Mouse (Mus musculus) liver, embryonic 15.5 days (tissue): ENCODE data around the gene Pou2f1. TPM values are rescaled to one million over a fixed set of nuclear protein-coding genes. Genes with fewer than 3 reads are reported as not detected.

Experiments used
- ATAC-seq: fragments of 200-750 bp; cut with Nextera tagmentation; 2 replicates; pipeline ENCODE4 v1.8.0; 2017; ENCODE audit warnings: moderate number of reproducible peaks, mild to moderate bottlenecking, moderate library complexity; ENCODE audit not compliant: insufficient read depth
- H3K27ac ChIP-seq: fragments of 300-500 bp; sonication (generic); replicated peaks from 2 replicates; pipeline ENCODE4 v1.5.1; 2015; ENCODE audit warnings: mild to moderate bottlenecking, inconsistent platforms
- H3K27me3 ChIP-seq: fragments of 300-500 bp; sonication (generic); 2 replicates; pipeline ENCODE4 v1.6.1; 2015; ENCODE audit warnings: mild to moderate bottlenecking, inconsistent platforms
- H3K36me3 ChIP-seq: fragments of 300-500 bp; sonication (generic); replicated peaks from 2 replicates; pipeline ENCODE4 v1.6.1; 2015; ENCODE audit warnings: moderate library complexity, mild to moderate bottlenecking, inconsistent platforms
- H3K4me1 ChIP-seq: fragments of 300-500 bp; sonication (generic); replicated peaks from 2 replicates; pipeline ENCODE4 v1.6.1; 2015; ENCODE audit warnings: inconsistent platforms
- H3K4me2 ChIP-seq: fragments of 300-500 bp; sonication (generic); 2 replicates; pipeline ENCODE4 v1.6.1; 2015; ENCODE audit warnings: moderate library complexity, mild to moderate bottlenecking, inconsistent platforms
- H3K4me3 ChIP-seq: fragments of 300-500 bp; sonication (generic); replicated peaks from 2 replicates; pipeline ENCODE4 v1.5.1; 2015; ENCODE audit warnings: mild to moderate bottlenecking, inconsistent platforms
- H3K9ac ChIP-seq: fragments of 300-500 bp; sonication (generic); 2 replicates; pipeline ENCODE4 v1.6.1; 2015; ENCODE audit warnings: moderate library complexity, mild to moderate bottlenecking, inconsistent platforms
- H3K9me3 ChIP-seq: fragments of 300-500 bp; sonication (generic); replicated peaks from 2 replicates; pipeline ENCODE4 v1.6.1; 2016; ENCODE audit warnings: inconsistent platforms
- WGBS: fragments of 180-500 bp; shearing (Covaris S2); methylation state at CpG from one replicate; pipeline ENCODE4 v1.1.7; 2015; ENCODE audit warnings: mixed read lengths; ENCODE audit not compliant: insufficient replicate concordance; 5-methylcytosine and 5-hydroxymethylcytosine counted together
- polyA plus RNA-seq: library from polyadenylated mRNA; unstranded; fragments of >200 nt; fragmentation: Nextera tagmentation; extraction: Ambion mirVana; gene quantifications from 2 replicates; pipeline ENCODE4 v1.2.1, GENCODE M21; 2015

The Pou2f1 gene
- polyA plus RNA-seq, 1 experiment from 2014 or later: 3.0 TPM

DNA sequence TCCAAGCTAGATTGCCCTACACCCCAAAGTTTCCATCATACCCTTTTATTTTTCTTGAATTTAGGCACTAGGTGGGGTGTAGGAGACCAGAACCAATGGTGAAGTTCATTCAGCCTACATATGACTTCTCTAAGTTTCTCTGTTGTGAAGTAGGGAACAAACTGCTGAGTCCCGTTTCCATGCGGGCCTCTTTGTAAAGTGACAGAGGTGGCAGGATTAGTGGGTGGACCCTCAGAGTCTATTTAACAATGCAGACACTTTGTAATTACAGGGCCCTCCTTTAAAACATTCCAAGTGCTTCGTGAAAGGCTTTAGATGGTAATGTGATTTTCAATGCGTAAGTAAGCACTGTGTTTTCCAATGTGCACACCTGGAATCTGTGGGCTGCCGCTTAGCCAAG, 32.6 kb upstream of the Pou2f1 start:
- H3K27ac ChIP-seq: no peak overlapping the region
- H3K9ac ChIP-seq: no peak overlapping the region
- H3K27me3 ChIP-seq: no peaks in the 10 kb centered on the region
- no peak overlapping the region for H3K4me3 ChIP-seq
- H3K9me3 ChIP-seq: no peaks in the 10 kb centered on the region
- H3K36me3 ChIP-seq: no peaks in the 10 kb centered on the region
- 67% methylated on average over 5 of the region's 5 CpGs for WGBS
- H3K4me2 ChIP-seq: no peak overlapping the region
- ATAC-seq: no peak
- H3K4me1 ChIP-seq: no peaks in the 10 kb centered on the region

DNA sequence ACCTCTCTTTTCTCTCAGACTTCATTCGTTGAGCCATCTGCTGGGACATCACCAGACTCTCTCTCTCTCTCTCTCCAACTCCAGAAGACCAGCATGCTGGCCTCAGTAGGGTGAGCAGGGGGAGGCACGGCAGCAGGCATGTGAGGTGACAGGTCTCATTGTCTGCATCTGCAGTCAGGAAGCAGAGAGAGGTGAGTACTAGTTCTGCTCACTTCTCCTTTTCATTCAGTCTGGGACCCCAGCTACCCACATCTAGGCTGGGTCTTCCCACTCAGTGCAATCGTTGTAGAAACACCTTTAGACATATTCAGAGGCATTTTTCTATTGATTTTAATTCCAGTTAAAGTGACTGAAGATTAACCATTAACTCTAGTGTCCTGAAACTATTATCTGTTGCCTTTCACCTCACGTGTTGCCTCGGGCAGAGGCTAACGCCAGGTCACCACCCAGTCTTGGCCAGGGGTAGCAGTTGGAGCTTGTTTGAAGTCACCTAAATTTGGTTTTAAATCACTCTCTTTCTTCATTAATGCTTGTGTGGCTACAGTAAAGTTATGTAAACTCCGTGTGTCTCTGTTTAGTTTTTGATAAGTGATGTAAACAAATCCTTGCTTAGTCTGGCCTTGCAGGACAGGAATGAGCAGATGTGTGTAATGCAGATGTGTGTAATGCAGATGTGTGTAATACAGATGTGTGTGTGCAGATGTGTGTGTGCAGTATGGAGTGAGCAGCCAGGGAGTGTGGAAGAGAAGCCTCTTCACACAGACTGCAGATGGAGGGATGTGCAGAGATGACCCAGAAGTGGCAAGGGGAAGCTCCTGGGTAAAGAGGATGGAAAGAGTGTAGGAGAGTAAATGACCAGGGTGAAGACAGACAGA, 29.4 kb upstream of the Pou2f1 start:
- Histone ChIP-seq H3K4me2 (no peak overlapping the region), H3K27me3 (no peaks in the 10 kb centered on the region), H3K27ac (no peak overlapping the region), H3K4me3 (no peak overlapping the region), H3K9ac (no peak overlapping the region), H3K9me3 (no peaks in the 10 kb centered on the region), H3K36me3 (no peaks in the 10 kb centered on the region), H3K4me1 (no peaks in the 10 kb centered on the region)
- WGBS: 36% methylated on average over 7 of the region's 7 CpGs
- ATAC-seq: no peak

DNA sequence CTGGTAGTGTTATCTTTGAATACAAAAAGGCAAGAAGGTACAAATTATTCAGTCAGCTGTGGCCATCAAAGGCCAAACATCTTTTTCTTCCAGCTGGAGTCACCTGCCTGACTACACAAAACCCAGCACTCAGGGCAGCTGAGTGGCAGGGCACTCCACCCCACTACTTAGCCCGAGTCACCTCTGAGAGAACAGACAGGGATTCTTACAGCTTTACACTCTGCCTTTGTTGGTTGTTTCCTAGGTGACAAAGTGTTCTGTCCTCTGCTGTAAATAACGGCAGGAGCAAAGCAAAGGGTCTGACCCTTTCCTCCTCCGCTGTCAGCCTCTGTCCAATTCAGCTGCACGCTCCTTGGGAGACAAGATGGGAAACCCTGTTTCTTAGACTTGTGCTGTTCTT, 21.5 kb upstream of the Pou2f1 start:
- Histone ChIP-seq H3K9me3 (no peaks in the 10 kb centered on the region), H3K27ac (no peak overlapping the region), H3K36me3 (no peaks in the 10 kb centered on the region), H3K4me2 (no peak overlapping the region), H3K27me3 (no peaks in the 10 kb centered on the region), H3K4me3 (no peak overlapping the region), H3K4me1 (no peaks in the 10 kb centered on the region), H3K9ac (no peak overlapping the region)
- ATAC-seq: no peak
- 68% methylated on average over 4 of the region's 4 CpGs for WGBS

DNA sequence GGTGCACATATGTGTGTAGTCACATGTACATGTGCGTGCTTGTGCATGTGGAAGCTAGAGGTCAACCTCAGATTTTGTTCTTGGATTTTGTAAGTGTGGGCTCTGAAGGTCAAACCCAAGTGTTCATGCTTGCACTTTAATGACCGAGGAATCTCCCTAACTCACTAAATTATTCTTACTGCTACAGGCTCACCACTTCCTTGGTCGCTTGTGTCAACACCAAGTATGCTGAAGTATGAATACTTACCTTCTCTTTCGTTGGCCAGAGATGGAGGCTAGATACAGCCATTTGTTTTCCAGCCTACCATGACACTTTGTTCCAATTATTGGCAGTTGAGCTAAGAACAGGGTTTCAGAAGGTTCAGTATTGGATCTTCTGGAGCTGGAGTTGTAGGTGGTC, 14.7 kb upstream of the Pou2f1 start:
- H3K9me3 ChIP-seq: no peaks in the 10 kb centered on the region
- no peak overlapping the region for H3K4me3 ChIP-seq
- no peak overlapping the region for H3K4me2 ChIP-seq
- WGBS: 61% methylated on average over 4 of the region's 4 CpGs
- no peak for ATAC-seq
- no peaks in the 10 kb centered on the region for H3K36me3 ChIP-seq
- H3K9ac ChIP-seq: no peak overlapping the region
- H3K27me3 ChIP-seq: no peaks in the 10 kb centered on the region
- no peak overlapping the region for H3K27ac ChIP-seq
- H3K4me1 ChIP-seq: peaks cover 4% of the 10 kb centered on the region; the same call in 1 of the 2 replicates

DNA sequence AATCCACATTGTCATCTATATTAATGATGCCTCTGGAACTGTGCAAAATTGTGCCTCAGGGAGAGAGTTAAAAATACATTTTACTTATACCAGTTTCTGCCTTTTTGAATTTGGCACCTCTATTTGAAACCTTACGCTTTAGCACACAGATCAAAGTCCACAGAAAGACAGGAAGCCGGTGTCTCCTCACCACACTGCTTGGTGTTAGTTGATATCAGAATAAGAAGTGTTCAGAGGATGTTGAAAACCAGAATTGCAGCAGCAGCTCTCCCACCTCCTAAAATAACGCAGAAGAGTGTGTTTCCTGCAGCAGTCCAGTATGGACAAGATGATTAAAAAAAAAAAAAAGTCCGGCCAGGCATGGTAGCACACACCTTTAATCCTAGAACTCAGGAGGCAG, 13.8 kb upstream of the Pou2f1 start:
- 8% methylated on average over 4 of the region's 4 CpGs for WGBS
- peaks cover 4% of the 10 kb centered on the region; the same call in 1 of the 2 replicates for H3K4me1 ChIP-seq
- no peak overlapping the region for H3K4me3 ChIP-seq
- no peaks in the 10 kb centered on the region for H3K27me3 ChIP-seq
- no peak overlapping the region for H3K4me2 ChIP-seq
- no peaks in the 10 kb centered on the region for H3K9me3 ChIP-seq
- H3K9ac ChIP-seq: no peak overlapping the region
- ATAC-seq: no peak
- H3K27ac ChIP-seq: no peak overlapping the region
- H3K36me3 ChIP-seq: no peaks in the 10 kb centered on the region

DNA sequence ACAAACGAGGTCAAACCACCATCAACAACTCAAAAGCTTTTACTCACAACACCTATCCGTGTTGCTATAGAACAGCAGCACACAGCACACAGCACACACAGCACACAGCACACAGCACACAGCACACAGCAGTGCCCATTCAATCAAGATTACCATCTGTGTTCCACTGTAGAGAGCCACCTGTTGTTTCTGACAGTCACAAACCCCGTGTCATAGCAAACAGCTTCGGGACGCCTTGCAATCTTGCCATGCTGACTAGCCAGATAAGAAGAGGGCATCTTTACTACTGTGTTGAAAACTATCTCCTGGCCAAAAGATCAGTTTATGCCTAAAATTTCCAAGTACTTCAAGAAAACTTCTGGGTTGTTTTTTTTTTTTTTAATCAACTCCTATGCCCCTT, 12.1 kb upstream of the Pou2f1 start:
- Histone ChIP-seq H3K9me3 (no peaks in the 10 kb centered on the region), H3K9ac (no peak overlapping the region), H3K27me3 (no peaks in the 10 kb centered on the region), H3K36me3 (no peaks in the 10 kb centered on the region), H3K4me2 (no peak overlapping the region), H3K4me3 (no peak overlapping the region), H3K27ac (no peak overlapping the region), H3K4me1 (peaks cover 4% of the 10 kb centered on the region; the same call in 1 of the 2 replicates)
- 8% methylated on average over 5 of the region's 5 CpGs for WGBS
- peak; percentile 85 for ATAC-seq

DNA sequence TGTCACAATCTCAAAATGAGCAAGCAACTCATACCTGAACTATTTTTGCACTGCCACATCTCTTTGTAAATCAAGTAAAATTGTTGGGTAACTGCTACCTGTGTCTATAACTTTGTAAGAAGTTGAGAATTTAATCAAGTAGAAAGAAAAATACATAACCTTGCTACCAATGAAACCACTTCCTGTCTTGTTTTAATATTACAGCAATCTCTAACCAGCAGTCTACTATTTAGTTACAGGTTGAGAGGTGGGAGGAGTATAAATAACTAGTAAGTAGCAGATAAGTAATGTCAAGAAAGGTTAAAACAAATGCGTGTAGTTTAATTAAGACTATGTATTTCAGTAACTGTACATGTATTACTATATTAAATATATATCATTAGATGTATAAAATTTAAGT, 7.6 kb upstream of the Pou2f1 start:
- no peak overlapping the region for H3K4me2 ChIP-seq
- no peaks in the 10 kb centered on the region for H3K36me3 ChIP-seq
- H3K9me3 ChIP-seq: no peaks in the 10 kb centered on the region
- H3K4me3 ChIP-seq: no peak overlapping the region
- H3K27ac ChIP-seq: no peak overlapping the region
- H3K27me3 ChIP-seq: no peaks in the 10 kb centered on the region
- WGBS: 81% methylated on average over 1 of the region's 1 CpGs
- no peak overlapping the region for H3K9ac ChIP-seq
- no peak for ATAC-seq
- peaks cover 4% of the 10 kb centered on the region; the same call in 1 of the 2 replicates for H3K4me1 ChIP-seq

DNA sequence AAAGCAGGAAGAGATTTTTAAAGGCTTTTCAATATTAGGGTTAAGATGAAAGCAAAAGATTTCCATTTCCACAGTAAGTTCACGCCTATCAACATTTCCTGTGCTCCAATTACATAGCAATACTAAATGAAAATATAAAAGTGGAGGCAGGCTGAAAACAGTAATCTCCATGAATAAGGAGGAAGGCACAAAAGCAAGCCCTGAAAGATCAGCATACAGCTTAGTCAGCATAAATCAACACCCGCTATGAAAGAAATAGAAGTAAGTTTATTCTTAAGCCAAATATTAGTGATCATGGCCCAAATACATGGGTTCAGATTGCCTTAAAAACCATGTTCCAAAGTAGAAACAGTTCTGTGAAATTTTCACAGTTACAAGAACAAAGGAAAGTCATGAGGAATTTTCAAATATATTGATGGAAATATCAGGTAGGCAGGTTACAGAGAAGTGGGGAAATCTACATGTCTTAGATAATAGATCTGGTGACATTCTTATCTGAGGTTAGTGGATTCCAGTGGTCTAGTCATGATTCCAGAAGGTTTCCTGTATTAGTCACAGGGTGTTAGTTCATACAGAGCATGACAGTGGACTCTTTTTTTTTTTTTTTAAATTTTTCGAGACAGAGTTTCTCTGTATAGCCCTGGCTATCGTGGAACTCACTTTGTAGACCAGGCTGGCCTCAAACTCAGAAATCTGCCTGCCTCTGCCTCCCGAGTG, 6.3 kb upstream of the Pou2f1 start:
- 61% methylated on average over 5 of the region's 5 CpGs for WGBS
- Histone ChIP-seq H3K9ac (no peak overlapping the region), H3K4me3 (no peak overlapping the region), H3K4me2 (no peak overlapping the region), H3K36me3 (no peaks in the 10 kb centered on the region), H3K9me3 (no peaks in the 10 kb centered on the region), H3K27ac (no peak overlapping the region), H3K27me3 (no peaks in the 10 kb centered on the region), H3K4me1 (no peaks in the 10 kb centered on the region; the same call in 1 of the 2 replicates)
- no peak for ATAC-seq

DNA sequence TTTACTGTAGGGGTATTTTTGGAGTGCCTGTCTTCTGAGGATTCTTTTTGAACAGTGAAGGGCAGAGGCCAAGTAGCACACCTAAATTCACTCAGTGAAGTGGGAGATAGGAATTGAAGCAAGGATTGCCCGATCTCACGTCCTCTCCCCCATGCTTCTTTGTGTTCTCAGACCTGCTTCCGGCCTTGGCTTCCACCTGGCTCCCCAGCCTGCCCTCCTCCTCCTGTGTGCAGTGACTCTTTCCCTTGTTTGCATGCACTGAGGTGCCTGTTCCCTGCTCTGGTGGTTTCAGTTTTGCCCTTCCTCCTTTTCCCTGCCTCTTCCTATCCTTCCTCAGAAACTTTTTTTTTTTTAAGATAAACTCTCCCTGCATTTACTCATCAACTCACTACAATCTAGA, 4.5 kb upstream of the Pou2f1 start:
- no peaks in the 10 kb centered on the region for H3K27me3 ChIP-seq
- H3K9ac ChIP-seq: no peak overlapping the region
- no peak overlapping the region for H3K4me3 ChIP-seq
- no peaks in the 10 kb centered on the region; the same call in 1 of the 2 replicates for H3K4me1 ChIP-seq
- H3K9me3 ChIP-seq: no peaks in the 10 kb centered on the region
- WGBS: 29% methylated on average over 3 of the region's 3 CpGs
- no peak overlapping the region for H3K4me2 ChIP-seq
- H3K27ac ChIP-seq: no peak overlapping the region
- H3K36me3 ChIP-seq: no peaks in the 10 kb centered on the region
- ATAC-seq: no peak

DNA sequence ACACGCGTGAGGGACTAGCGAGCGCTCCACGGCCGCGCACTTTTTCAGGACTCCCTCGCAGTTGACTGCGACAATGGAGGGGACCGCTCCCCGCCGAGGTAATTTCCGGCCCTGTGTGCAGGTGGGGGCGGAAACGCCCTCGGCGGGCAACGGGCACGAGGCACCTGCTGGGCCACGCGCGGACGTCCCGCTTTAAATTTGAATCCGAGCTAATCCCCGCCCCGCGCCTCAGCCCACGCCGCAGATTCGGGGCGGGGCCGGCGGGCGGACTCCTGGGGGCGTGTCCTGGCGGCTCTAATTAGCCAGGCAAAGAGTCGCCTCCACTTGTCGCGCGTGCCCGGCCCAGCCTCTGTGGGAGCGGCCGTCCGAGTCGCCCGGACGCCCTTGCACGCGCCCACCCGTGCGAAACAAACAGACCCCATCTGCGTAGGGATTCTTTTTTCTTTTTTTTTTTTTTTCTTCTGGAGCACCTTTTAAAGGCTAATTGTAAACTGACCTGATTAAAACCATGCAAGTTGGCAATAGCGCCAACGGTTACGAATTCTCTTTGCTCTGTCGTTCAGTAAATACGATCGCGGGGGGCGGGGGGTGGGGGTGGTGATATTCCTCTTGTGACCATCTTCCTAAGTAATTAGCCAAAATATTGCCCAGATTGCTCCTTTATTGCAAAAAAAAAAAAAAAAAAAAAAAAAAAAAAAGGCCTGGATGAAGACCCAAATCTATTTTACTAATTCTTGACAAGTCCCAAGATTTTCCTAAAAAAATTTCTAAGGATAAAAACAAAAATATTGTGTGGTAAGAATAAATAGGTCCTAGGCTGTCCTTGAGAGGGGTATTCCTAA, 924 bp upstream of the Pou2f1 start:
- Histone ChIP-seq H3K4me1 (peaks cover 25% of the 10 kb centered on the region), H3K27me3 (no peaks in the 10 kb centered on the region), H3K9ac (peak overlapping the region; percentile 63), H3K27ac (peak overlapping the region; percentile 86), H3K9me3 (no peaks in the 10 kb centered on the region), H3K36me3 (no peaks in the 10 kb centered on the region), H3K4me2 (peak overlapping the region; percentile 93), H3K4me3 (peak overlapping the region; percentile 93)
- peak; percentile 70 for ATAC-seq
- under 1% methylated on average over 61 of the region's 61 CpGs for WGBS
